Mouse (Mus musculus): Measurements from ENCODE around the gene Notch2.
A peak's percentile ranks its signal among the peaks of the same experiment; 100 is the strongest.
"Not testable (repeated sequence)": the region's sequence is repeated elsewhere in the genome, so short reads cannot be mapped to it uniquely, and the experiment has no call there.

Gene Notch2

GRCm38 (mm10) chr3:98101541-98101940 lies 88.2 kb downstream of the Notch2 start:
- DNase-seq (ENCODE audit: low spot score in 2 of 2) = no peak

- no peak for DNase-seq (ENCODE audit: low spot score in 2 of 2)
These were observed 91.6 kb downstream of the Notch2 start for GRCm38 (mm10) chr3:98104851-98105471.

- DNase-seq (ENCODE audit: low spot score in 2 of 2) = no peak
These were observed 92.2 kb downstream of the Notch2 start for GRCm38 (mm10) chr3:98105496-98105895.

- DNase-seq (ENCODE audit: low spot score in 2 of 2) = no peak
These were observed 92.8 kb downstream of the Notch2 start for GRCm38 (mm10) chr3:98106115-98106514.

- peak in 1 of 2 experiments; percentile 31 for DNase-seq (ENCODE audit: low spot score in 2 of 2)
These were observed 93.4 kb downstream of the Notch2 start for GRCm38 (mm10) chr3:98106590-98107313.

- DNase-seq (ENCODE audit: low spot score in 2 of 2) = no peak
These were observed 95.1 kb downstream of the Notch2 start for GRCm38 (mm10) chr3:98108416-98108815.

- DNase-seq (ENCODE audit: low spot score in 2 of 2) = no peak
These were observed 95.5 kb downstream of the Notch2 start for GRCm38 (mm10) chr3:98108866-98109265.

GRCm38 (mm10) chr3:98110610-98111009 lies 97.3 kb downstream of the Notch2 start:
- no peak for DNase-seq (ENCODE audit: low spot score in 2 of 2)

GRCm38 (mm10) chr3:98118252-98118651 lies 104.9 kb downstream of the Notch2 start:
- DNase-seq (ENCODE audit: low spot score in 2 of 2) = no peak

GRCm38 (mm10) chr3:98119338-98119737 lies 106.0 kb downstream of the Notch2 start:
- DNase-seq (ENCODE audit: low spot score in 2 of 2) = no peak

GRCm38 (mm10) chr3:98120884-98121283 lies 107.6 kb downstream of the Notch2 start:
- no peak for DNase-seq (ENCODE audit: low spot score in 2 of 2)

- DNase-seq (ENCODE audit: low spot score in 2 of 2) = no peak
These were observed 114.4 kb downstream of the Notch2 start for GRCm38 (mm10) chr3:98127775-98128174.

- DNase-seq (ENCODE audit: low spot score in 2 of 2) = no peak
These were observed 115.4 kb downstream of the Notch2 start for GRCm38 (mm10) chr3:98128716-98129115.

- not testable (repeated sequence) for DNase-seq (ENCODE audit: low spot score in 2 of 2)
These were observed 118.8 kb downstream of the Notch2 start for GRCm38 (mm10) chr3:98132140-98132539.

- DNase-seq (ENCODE audit: low spot score in 2 of 2) = peak in 1 of 2 experiments; percentile 11
These were observed 119.3 kb downstream of the Notch2 start for GRCm38 (mm10) chr3:98132636-98133035.

- DNase-seq (ENCODE audit: low spot score in 2 of 2) = peak in 1 of 2 experiments; percentile 17
These were observed 128.1 kb downstream of the Notch2 start for GRCm38 (mm10) chr3:98141456-98141855.

GRCm38 (mm10) chr3:98142862-98143261 lies 129.5 kb downstream of the Notch2 start:
- peak in 1 of 2 experiments; percentile 7 for DNase-seq (ENCODE audit: low spot score in 2 of 2)

- DNase-seq (ENCODE audit: low spot score in 2 of 2) = peak in 1 of 2 experiments; percentile 13
These were observed 131.9 kb downstream of the Notch2 start for GRCm38 (mm10) chr3:98145204-98145603.

- peak in 1 of 2 experiments; percentile 15 for DNase-seq (ENCODE audit: low spot score in 2 of 2)
These were observed 133.4 kb downstream of the Notch2 start for GRCm38 (mm10) chr3:98146471-98147410.

- no peak for DNase-seq (ENCODE audit: low spot score in 2 of 2)
These were observed 134.4 kb downstream of the Notch2 start for GRCm38 (mm10) chr3:98147706-98148105.

- no peak for DNase-seq (ENCODE audit: low spot score in 2 of 2)
These were observed 136.6 kb downstream of the Notch2 start for GRCm38 (mm10) chr3:98149881-98150280.

- no peak for DNase-seq (ENCODE audit: low spot score in 2 of 2)
These were observed 137.7 kb downstream of the Notch2 start for GRCm38 (mm10) chr3:98151016-98151415.
